Mouse (Mus musculus): ENCODE measurements around the gene Rpl3.

Gene Rpl3

DNA sequence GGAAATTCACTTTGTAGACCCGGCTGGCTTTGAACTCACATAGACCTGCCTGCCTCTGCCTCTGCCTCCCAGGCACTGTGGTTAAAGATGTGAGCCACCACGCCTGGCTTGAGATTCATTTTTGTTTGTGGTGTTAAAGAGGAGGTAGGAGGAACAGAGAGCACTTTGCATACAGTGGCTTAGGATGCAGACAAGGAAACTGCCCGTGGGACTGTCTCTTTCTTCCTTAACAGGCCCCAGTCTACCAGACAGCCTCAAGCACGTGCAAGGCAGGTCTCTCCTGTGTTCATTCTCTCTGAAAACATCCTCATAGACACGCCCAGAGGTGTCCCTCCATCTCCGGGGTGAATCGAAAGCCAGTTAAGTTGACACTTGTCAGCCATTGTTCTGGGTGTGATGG lies 57.3 kb downstream of the Rpl3 start:
- no peak for DNase-seq (ENCODE audit: low spot score)

DNA sequence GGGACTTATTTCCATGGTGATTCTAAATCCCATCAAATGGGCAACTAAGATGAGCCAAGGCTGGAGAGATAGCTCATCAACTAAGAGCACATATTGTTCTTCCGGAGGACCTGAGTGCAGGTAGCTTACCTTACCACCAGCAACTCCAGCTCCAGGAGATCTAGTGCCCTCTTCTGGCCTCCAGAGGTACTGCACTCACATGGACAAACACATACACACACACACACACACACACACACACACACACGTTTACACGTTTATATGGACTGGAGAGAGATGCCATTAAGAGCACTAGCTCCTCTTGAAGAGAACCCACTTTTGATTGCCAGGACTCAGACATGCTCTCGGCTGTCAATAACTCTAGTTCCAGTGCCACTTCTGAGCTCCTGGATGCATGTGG lies 60.5 kb downstream of the Rpl3 start:
- no peak for DNase-seq (ENCODE audit: low spot score)

DNA sequence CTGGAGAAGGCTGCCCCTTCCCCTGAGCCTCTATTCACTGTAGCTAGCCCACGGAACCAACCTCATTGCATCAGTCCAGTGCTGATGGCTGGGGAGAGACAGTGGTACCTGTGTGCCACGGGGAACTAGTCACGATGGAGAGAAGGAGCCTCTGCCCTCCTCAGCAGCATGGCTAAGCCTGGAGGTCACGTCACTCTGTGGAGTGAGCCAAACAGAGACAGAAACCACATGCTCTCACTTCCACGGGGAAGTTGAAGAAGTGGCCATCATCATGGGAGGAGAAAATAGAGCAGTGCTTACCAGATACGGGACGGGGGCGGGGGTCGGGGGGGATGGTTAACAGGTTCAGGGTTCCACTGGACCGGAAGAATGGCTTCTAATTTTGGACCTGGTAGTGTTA lies 61.3 kb downstream of the Rpl3 start:
- DNase-seq (ENCODE audit: low spot score): no peak

DNA sequence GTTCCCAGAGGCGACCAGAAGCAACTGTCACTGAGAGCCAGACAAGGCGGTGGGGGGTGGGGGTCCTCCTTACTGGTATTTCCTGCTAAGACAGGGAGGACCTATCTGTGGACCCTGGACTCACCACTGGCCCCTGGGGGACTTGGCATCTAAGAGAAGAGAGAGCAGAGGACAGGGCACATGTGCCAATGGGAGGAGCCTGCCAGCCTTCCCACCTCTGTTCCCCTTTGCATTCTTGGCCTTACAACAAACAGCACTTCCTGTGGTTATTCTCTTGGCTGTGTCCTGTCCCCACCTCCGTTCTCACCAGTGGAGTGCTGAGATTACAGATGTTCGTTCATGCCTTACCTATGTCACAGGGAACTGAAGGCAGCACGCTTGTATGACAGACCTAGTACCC lies 62.8 kb downstream of the Rpl3 start:
- DNase-seq (ENCODE audit: low spot score): no peak

Data from urinary bladder, postnatal 14 days (tissue).